Mouse (Mus musculus) kidney, postnatal 0 days (tissue): Measurements from ENCODE around the gene Oas1h. TPM values are rescaled to one million over a fixed set of nuclear protein-coding genes. Genes with fewer than 3 reads are reported as not detected.
"Not testable (repeated sequence)": the region's sequence is repeated elsewhere in the genome, so short reads cannot be mapped to it uniquely, and the experiment has no call there.

Source experiments
- ATAC-seq: fragments of 200-750 bp; cut with Nextera tagmentation; replicated peaks from 2 replicates; pipeline ENCODE4 v1.8.0; 2017; ENCODE audit warnings: low read depth, moderate number of reproducible peaks, moderate TSS enrichment, moderate library complexity; ENCODE audit not compliant: low FRiP score
- DNase-seq: peaks from one replicate; pipeline ENCODE4 v3.0.0-alpha.2; 2016; ENCODE audit warnings: low spot score
- H3K27ac ChIP-seq: fragments of 300-500 bp; sonication (generic); 2 replicates; pipeline ENCODE4 v1.5.1; 2014; ENCODE audit warnings: mild to moderate bottlenecking
- H3K27me3 ChIP-seq: fragments of 300-500 bp; sonication (generic); 2 replicates; pipeline ENCODE4 v1.6.1; 2014; ENCODE audit warnings: low read length, mixed read lengths; ENCODE audit not compliant: insufficient read depth
- H3K36me3 ChIP-seq: fragments of 300-500 bp; sonication (generic); 2 replicates; pipeline ENCODE4 v1.6.1; 2014; ENCODE audit warnings: low read length, mixed read lengths; ENCODE audit not compliant: insufficient read depth
- H3K4me1 ChIP-seq: fragments of 300-500 bp; sonication (generic); replicated peaks from 2 replicates; pipeline ENCODE4 v1.6.1; 2014; ENCODE audit warnings: antibody characterized with exemption, low read length, mixed read lengths; ENCODE audit not compliant: insufficient read depth
- H3K4me2 ChIP-seq: fragments of 300-500 bp; sonication (generic); 2 replicates; pipeline ENCODE4 v1.6.1; 2014; ENCODE audit warnings: mild to moderate bottlenecking, low read length, moderate library complexity, mixed read lengths
- H3K4me3 ChIP-seq: fragments of 300-500 bp; sonication (generic); replicated peaks from 2 replicates; pipeline ENCODE4 v1.5.1; 2014; ENCODE audit warnings: low read depth, low read length
- H3K9ac ChIP-seq: fragments of 300-500 bp; sonication (generic); 2 replicates; pipeline ENCODE4 v1.6.1; 2014; ENCODE audit warnings: low read depth, low read length
- H3K9me3 ChIP-seq: fragments of 300-500 bp; sonication (generic); replicated peaks from 2 replicates; pipeline ENCODE4 v1.6.1; 2016; ENCODE audit warnings: low read length, inconsistent platforms, mixed read lengths
- CTCF ChIP-seq: IDR thresholded peaks from 2 replicates; pipeline ENCODE4 v1.5.1; 2016; ENCODE audit warnings: antibody characterized with exemption, low read depth, mild to moderate bottlenecking, moderate library complexity
- WGBS: fragments of 180-500 bp; shearing (Covaris S2); extraction: QIAGEN DNeasy Blood & Tissue Kit; methylation state at CpG from one replicate; pipeline ENCODE4 v1.1.7; 2014; 5-methylcytosine and 5-hydroxymethylcytosine counted together
- polyA plus RNA-seq: library from polyadenylated mRNA; unstranded; fragments of >200 nt; fragmentation: Nextera tagmentation; extraction: Ambion mirVana; gene quantifications from 2 replicates; pipeline ENCODE4 v1.2.1, GENCODE M21; 2015

The Oas1h gene
- polyA plus RNA-seq, 1 experiment from 2014 or later = 0.07 TPM

GRCm38 (mm10) chr5:120865336-120865860 lies 4.2 kb downstream of the Oas1h start:
- Histone ChIP-seq H3K4me3 (no peak overlapping the region), H3K27ac (no peak overlapping the region), H3K9ac (no peak overlapping the region), H3K4me2 (no peak overlapping the region), H3K9me3 (no peaks in the 10 kb centered on the region), H3K27me3 (no peaks in the 10 kb centered on the region), H3K36me3 (no peaks in the 10 kb centered on the region), H3K4me1 (no peaks in the 10 kb centered on the region)
- DNase-seq (peak; percentile 9), ATAC-seq (no peak)
- WGBS = 75% methylated on average over 3 of the region's 3 CpGs
- TF ChIP-seq CTCF = peak; percentile 49

- Histone ChIP-seq H3K4me1 (no peaks in the 10 kb centered on the region), H3K27ac (no peak overlapping the region), H3K4me2 (no peak overlapping the region), H3K36me3 (no peaks in the 10 kb centered on the region), H3K9ac (no peak overlapping the region), H3K27me3 (no peaks in the 10 kb centered on the region), H3K9me3 (no peaks in the 10 kb centered on the region), H3K4me3 (no peak overlapping the region)
- no peak for ATAC-seq
- 83% methylated on average over 7 of the region's 7 CpGs for WGBS
- no peak for DNase-seq
- TF ChIP-seq CTCF = no peak
Observed at GRCm38 (mm10) chr5:120869436-120870015, 8.3 kb downstream of the Oas1h start.

- ATAC-seq = no peak
Observed at GRCm38 (mm10) chr5:120870081-120870480, 8.9 kb downstream of the Oas1h start.

GRCm38 (mm10) chr5:120870782-120871181 lies 9.6 kb downstream of the Oas1h start:
- ATAC-seq = peak; percentile 36; the same call in 1 of the 2 replicates
- H3K36me3 ChIP-seq = no peaks in the 10 kb centered on the region
- H3K9ac ChIP-seq = no peak overlapping the region
- no peak overlapping the region for H3K4me2 ChIP-seq
- H3K4me3 ChIP-seq = no peak overlapping the region
- WGBS = 37% methylated on average over 7 of the region's 7 CpGs
- no peak overlapping the region for H3K27ac ChIP-seq
- no peaks in the 10 kb centered on the region for H3K4me1 ChIP-seq
- TF ChIP-seq CTCF = no peak
- H3K9me3 ChIP-seq = no peaks in the 10 kb centered on the region
- peak; percentile 40 for DNase-seq
- H3K27me3 ChIP-seq = no peaks in the 10 kb centered on the region

More at GRCm38 (mm10) chr5:120870081-120870480, 8.9 kb downstream of the Oas1h start:
- Histone ChIP-seq H3K4me1 (no peaks in the 10 kb centered on the region), H3K4me3 (no peak overlapping the region), H3K27me3 (no peaks in the 10 kb centered on the region), H3K27ac (no peak overlapping the region), H3K4me2 (no peak overlapping the region), H3K9ac (no peak overlapping the region), H3K9me3 (no peaks in the 10 kb centered on the region), H3K36me3 (no peaks in the 10 kb centered on the region)
- WGBS = 62% methylated on average over 3 of the region's 3 CpGs
- no peak for TF ChIP-seq CTCF
- no peak for DNase-seq

GRCm38 (mm10) chr5:120871469-120871868 lies 10.2 kb downstream of the Oas1h start:
- DNase-seq (no peak), ATAC-seq (no peak)
- Histone ChIP-seq H3K4me2 (no peak overlapping the region), H3K4me3 (no peak overlapping the region), H3K9ac (no peak overlapping the region), H3K4me1 (no peaks in the 10 kb centered on the region), H3K36me3 (no peaks in the 10 kb centered on the region), H3K9me3 (no peaks in the 10 kb centered on the region), H3K27me3 (no peaks in the 10 kb centered on the region), H3K27ac (no peak overlapping the region)
- TF ChIP-seq CTCF = no peak
- 29% methylated on average over 2 of the region's 2 CpGs for WGBS

GRCm38 (mm10) chr5:120876839-120877238 lies 15.6 kb downstream of the Oas1h start:
- H3K9ac ChIP-seq, ATAC-seq, H3K9me3 ChIP-seq, H3K36me3 ChIP-seq, DNase-seq, H3K4me2 ChIP-seq, H3K27me3 ChIP-seq, H3K4me1 ChIP-seq, H3K4me3 ChIP-seq, H3K27ac ChIP-seq: not testable (repeated sequence)
- WGBS = 53% methylated on average over 2 of the region's 3 CpGs

GRCm38 (mm10) chr5:120877407-120877806 lies 16.2 kb downstream of the Oas1h start:
- WGBS = 62% methylated on average over 2 of the region's 2 CpGs

GRCm38 (mm10) chr5:120878803-120879202 lies 17.6 kb downstream of the Oas1h start:
- ATAC-seq, H3K9me3 ChIP-seq, H3K27ac ChIP-seq, H3K4me1 ChIP-seq, H3K4me2 ChIP-seq, H3K36me3 ChIP-seq, DNase-seq, H3K27me3 ChIP-seq, H3K4me3 ChIP-seq, H3K9ac ChIP-seq: not testable (repeated sequence)
- WGBS = 61% methylated on average over 2 of the region's 2 CpGs

More at GRCm38 (mm10) chr5:120877407-120877806, 16.2 kb downstream of the Oas1h start:
- not testable (repeated sequence) for H3K9ac ChIP-seq, ATAC-seq, H3K27me3 ChIP-seq, H3K4me2 ChIP-seq, H3K36me3 ChIP-seq, H3K9me3 ChIP-seq, H3K4me3 ChIP-seq, DNase-seq, H3K27ac ChIP-seq, H3K4me1 ChIP-seq

- ATAC-seq, DNase-seq: not testable (repeated sequence)
- 92% methylated on average over 6 of the region's 6 CpGs for WGBS
Observed at GRCm38 (mm10) chr5:120881681-120882080, 20.5 kb downstream of the Oas1h start.

More at GRCm38 (mm10) chr5:120881681-120882080, 20.5 kb downstream of the Oas1h start:
- not testable (repeated sequence) for H3K36me3 ChIP-seq, H3K9me3 ChIP-seq, H3K27ac ChIP-seq, H3K27me3 ChIP-seq, H3K9ac ChIP-seq, H3K4me1 ChIP-seq, H3K4me2 ChIP-seq, H3K4me3 ChIP-seq
